Mouse (Mus musculus): ENCODE results near the gene Zfand4.
"Not testable (repeated sequence)": the region's sequence is repeated elsewhere in the genome, so short reads cannot be mapped to it uniquely, and the experiment has no call there.

The Zfand4 gene

GRCm38 (mm10) chr6:116326641-116327040 is 62.6 kb downstream of the Zfand4 start:
- DNase-seq, result no peak

DNA sequence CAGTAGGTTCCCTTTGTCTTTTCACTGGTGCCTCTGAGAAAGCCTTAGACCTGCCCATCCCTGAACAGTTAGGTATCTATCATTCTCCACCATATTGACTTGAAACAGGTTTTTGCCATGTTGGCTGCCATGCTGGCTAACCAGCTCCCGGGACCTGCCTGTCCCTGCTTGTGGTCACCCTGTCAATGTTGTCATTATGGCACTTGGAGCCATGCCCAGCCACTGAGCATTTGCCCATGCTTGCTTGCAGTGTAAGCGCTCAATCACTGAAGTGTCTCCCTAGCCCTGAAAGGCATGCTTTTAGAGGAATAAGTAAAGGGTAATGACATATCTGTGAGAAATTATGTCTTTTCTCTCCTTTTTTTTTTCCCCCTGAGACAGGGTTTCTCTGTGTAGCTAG is 67.4 kb downstream of the Zfand4 start:
- DNase-seq, result no peak

DNA sequence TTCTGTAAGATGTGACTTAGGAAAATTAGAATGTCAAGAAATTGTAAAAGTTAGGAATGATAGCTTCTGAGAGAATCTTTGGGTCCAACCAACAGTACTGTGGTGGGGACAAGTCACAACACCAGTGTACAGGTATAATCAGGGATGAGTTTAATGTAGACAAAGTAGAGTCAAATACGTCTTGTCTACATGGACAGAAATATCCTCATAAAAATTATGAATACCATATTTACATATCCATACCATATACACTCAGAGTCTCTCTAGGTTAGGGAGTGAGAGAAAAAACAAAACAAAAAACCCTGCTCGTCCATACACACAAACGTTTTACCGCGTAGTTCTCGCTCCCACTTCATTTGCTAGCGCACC is 73.4 kb downstream of the Zfand4 start:
- DNase-seq, result no peak

DNA sequence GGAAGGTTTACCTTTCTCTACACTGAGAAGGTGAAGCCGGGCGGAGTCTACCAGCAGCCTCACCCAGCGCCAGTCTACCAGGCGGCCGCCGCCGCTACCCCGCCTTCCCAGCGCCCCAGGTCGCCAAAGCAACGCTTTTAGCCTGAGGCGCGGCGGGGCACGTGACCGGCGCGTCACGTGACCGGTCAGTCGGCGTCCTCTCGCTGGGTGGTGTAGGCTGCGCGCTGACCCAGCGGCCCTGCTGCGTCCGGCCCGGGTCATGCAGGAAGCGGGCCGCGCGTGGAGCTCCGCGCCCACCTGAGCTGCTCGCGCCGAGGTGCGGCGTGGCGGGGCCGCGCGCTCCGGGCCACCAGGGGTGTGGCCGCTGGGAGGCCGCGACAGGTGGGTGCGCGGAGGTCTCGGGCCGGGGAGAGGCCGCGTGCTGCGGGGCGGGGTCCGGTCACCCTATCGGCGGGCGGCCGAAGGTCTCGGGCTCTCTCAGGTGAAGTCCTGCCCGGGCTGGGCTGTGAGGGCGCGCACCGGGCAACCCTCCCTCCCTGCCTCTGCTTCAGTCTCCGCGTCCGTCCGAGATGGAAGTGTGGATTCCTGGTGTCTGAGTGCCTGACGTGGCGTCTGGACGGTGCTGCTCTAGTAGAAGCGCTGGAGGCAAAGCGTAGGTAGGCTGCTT is 73.9 kb downstream of the Zfand4 start, which contains the start of gene March8:
Gene March8 (plus strand): TSS at position 190 of the 667 bp plus-strand sequence.
- peak; percentile 93 for DNase-seq

DNA sequence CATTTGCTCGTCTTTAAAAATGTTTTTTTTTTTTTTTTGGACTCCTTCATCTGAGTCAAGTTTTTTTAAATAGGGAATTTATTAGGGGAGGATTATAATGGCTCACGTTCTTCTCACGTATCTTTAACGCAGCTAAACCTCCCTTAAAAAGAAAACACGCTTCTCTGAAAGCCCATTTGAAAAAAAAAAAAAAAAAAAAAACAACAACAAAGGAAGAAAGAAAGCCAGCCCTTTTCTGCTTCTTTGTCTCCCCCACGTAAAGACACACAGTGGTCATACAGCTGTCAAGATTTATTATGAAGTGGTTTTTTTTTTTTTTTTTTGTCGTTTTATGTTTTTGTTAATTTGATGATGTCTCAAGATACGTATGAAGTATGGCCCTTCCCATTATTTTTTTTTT is 74.5 kb downstream of the Zfand4 start:
- DNase-seq, result no peak

GRCm38 (mm10) chr6:116339088-116339487 is 75.1 kb downstream of the Zfand4 start:
- no peak for DNase-seq

- DNase-seq, result no peak
Observed at GRCm38 (mm10) chr6:116340521-116340920, 76.5 kb downstream of the Zfand4 start.

- no peak for DNase-seq
Observed at GRCm38 (mm10) chr6:116347953-116348352, 83.9 kb downstream of the Zfand4 start.

- no peak for DNase-seq
Observed at GRCm38 (mm10) chr6:116349997-116350396, 86.0 kb downstream of the Zfand4 start.

DNA sequence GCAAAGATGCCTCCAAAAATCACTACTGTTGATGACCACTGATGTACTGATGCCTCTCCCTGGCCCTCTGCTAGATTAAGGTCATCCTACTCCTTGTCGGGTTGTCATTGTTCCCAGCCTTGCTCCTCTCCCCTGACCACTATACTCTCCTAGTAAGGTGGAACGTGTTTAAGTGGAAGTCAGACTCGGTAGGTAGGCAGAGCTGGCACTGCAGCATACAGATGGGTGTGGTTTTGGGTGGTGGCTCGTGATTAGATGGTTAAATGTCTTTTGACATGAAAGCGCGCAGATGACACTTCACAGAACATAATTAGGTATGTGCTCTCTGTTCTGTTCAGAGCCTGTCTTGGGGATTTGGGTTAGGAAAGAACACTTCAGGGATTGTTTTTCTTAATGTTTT is 86.6 kb downstream of the Zfand4 start:
- DNase-seq, result no peak

GRCm38 (mm10) chr6:116351534-116351933 is 87.5 kb downstream of the Zfand4 start:
- DNase-seq, result no peak

DNA sequence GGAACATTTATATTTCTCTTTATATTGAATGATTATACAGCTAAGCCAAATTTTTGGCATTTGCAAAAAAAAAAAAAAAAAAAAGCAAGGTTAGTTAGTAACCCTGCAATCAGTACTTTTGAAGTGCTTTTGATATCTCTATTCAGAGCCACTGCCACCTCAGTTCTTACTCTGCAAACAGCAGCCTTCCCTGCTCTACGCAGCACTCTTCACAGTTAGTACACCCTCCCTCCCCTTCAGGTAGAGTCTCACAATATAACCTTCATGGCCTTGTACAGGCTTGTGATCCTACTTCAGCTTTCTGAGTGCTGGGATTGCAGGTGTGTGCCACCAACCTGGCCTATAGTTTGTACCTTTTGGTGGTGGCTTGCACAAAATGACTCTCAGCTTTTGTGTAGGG is 89.4 kb downstream of the Zfand4 start:
- DNase-seq, result no peak

DNA sequence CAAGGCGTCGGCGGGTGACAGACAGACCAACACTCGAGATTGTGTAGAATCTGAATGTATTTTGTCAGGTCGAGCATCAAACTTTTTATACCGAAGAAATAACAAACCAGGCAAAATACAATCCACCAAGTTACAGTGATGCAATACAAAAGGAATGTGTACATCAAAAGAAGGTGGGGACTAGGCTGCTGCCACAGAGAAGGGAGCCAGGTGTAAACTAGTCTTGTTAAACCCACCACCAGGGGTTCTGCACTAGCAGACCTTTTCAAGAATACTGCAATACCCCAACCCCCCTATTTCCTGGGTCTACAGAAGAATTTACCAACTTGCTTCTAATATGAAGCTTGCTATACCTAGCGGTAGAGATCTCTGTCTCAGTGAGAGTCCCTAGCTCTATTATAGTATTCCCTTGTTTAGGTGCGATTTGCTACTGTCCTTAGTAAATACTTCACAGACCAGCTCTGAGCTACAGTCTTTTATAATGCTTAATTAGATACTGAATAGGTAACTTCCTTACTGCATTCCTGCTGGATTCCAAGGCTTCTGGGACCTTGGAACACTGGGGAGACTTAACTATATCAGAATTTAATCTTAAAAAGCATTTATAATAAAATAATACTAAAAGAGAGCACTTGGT is 92.4 kb downstream of the Zfand4 start:
- not testable (repeated sequence) for DNase-seq

- no peak for DNase-seq
Observed at GRCm38 (mm10) chr6:116356948-116357325, 92.9 kb downstream of the Zfand4 start.

DNA sequence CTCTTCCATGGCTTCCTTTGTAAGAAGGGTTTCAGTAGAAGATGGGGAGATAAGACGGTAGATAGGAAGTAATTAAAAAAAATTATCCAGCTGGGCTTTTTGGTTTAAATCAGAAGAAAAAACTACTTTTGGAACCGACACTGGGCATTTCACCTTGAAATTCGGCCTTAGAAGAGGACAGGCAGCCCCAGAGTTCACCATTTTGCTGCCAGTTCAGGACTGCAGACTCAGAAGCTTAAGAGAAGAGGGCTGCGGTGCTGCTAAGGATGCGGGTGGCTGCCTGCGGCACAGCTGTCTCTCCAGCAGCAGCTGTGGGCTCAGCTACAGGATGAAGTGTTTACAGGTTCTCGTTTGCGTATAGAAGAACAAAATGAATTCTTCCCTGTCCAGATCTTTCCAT is 94.0 kb downstream of the Zfand4 start:
- no peak for DNase-seq

- DNase-seq, result no peak
Observed at GRCm38 (mm10) chr6:116359256-116359655, 95.2 kb downstream of the Zfand4 start.

GRCm38 (mm10) chr6:116361463-116361862 is 97.4 kb downstream of the Zfand4 start:
- no peak for DNase-seq

DNA sequence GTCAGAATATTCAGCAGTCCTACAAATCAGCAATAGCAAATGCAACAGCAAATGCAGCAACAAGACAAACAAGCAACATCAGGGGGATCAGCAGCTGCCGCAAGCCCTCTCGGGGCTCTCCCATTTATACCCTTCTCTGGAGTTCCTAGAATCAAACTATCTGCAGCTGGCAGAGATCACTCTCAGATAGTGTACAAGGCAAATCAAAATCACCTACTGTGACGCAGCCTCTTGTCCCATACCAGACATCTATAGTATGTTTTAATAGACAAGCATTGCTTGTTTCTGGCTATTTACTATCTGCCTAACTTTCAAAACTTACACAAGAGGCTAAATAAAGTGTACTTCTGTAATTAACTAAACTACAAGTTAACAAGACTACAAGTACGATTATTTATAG is 98.0 kb downstream of the Zfand4 start:
- no peak for DNase-seq

DNA sequence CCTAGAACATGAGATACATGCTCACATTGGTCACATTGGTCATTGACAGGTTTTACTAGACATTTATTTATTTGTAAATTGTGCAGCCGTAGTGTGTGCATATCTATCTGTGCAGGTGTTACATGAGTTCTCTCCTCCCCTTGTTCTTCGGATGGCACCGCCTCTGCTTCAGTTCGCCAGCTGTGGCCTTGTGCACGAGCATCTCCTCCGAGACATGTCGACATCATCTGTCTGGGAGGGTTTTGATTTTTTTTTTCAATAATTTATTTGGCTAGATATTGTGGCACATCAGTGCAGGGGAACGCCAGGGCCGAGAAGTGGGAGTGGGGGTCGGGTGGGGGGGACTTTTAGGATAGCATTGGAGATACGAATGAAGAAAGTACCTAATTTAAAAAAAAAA is 103.9 kb downstream of the Zfand4 start:
- DNase-seq, result no peak

DNA sequence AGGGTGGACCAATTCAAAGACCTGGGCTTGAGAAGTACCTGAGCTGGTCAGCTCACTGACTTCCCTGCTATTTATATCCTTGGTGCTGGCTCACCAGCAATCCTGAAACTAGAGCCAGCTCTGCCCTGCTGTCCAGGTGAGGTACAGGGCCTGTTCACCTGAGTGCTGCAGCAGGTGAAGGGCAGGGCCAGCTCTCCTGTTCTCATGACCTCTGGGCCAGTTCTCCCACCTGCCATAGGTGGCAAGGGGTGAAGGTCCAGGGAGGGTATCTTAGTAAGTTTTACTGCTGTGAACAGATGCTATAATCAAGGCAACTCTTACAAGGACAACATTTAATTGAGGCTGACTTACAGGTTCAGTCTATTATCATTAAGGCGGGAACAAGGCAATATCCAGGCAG is 105.8 kb downstream of the Zfand4 start:
- DNase-seq, result no peak

- no peak for DNase-seq
Observed at GRCm38 (mm10) chr6:116370216-116370976, 106.4 kb downstream of the Zfand4 start.

- DNase-seq, result no peak
Observed at GRCm38 (mm10) chr6:116371500-116371899, 107.5 kb downstream of the Zfand4 start.

DNA sequence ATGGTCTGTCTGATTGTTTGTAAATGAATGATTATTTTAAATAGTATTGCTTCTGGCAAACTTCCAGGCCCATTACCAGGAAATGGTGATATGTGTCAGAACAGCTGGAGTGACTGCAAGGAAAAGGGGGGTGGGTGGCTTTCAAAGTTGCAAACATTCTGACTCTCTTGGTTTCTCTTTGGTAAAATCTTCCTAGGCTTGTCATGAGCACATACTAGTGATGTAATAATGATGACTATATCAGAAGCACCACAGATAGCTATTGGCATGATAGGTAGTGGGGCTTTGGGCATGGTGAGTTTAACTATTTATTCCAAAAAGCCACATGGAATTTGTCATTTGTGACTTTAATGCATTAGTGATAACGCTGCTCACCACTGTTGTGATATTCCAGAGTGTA is 110.1 kb downstream of the Zfand4 start:
- DNase-seq, result no peak

DNA sequence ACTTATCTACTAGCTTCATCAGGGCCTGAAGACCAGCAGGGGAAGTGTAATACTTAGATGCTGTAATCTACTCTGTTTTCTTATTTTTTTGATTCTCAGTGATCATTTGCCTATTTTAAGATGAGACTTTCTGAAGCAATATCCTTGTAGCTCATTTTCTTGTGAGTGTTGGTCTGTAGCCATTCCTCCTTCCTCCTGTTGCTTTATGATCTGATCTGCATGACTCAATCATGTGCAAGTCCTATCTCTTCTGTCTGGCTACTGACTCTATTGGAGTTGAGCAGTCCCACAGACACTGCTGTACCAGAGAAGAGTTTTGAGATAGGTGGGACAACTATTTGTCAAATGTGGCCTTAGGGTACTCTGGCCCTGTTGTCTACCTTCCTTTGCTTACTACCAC is 110.6 kb downstream of the Zfand4 start:
- DNase-seq, result no peak
